Mouse (Mus musculus): Measurements from ENCODE around the gene Lrch1. TPM values are rescaled to one million over a fixed set of nuclear protein-coding genes. Genes with fewer than 3 reads are reported as not detected.

Lrch1 gene
- total RNA-seq, 2 experiments from 2014 or later: 14.0 to 14.2 TPM

- no peak for DNase-seq (ENCODE audit: low spot score in 2 of 2)
Measured at GRCm38 (mm10) chr14:74855429-74855828, 92.2 kb downstream of the Lrch1 start.

DNA sequence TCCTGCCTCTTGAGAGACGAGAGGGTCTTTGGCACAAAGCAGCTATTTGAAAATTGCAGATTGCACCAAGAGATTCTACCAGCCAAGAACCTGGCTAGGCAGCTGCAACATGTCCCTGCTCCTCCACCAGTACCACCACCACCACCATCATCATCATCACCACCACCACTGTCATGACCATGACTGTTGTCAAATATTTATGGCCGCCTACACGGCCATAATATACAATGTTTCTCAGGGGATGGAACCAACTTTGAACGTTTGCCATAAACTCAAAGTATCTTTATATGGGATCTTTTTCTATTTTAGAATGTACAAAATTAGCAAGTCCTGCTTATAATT lies 93.9 kb downstream of the Lrch1 start:
- no peak for DNase-seq (ENCODE audit: low spot score in 2 of 2)

DNA sequence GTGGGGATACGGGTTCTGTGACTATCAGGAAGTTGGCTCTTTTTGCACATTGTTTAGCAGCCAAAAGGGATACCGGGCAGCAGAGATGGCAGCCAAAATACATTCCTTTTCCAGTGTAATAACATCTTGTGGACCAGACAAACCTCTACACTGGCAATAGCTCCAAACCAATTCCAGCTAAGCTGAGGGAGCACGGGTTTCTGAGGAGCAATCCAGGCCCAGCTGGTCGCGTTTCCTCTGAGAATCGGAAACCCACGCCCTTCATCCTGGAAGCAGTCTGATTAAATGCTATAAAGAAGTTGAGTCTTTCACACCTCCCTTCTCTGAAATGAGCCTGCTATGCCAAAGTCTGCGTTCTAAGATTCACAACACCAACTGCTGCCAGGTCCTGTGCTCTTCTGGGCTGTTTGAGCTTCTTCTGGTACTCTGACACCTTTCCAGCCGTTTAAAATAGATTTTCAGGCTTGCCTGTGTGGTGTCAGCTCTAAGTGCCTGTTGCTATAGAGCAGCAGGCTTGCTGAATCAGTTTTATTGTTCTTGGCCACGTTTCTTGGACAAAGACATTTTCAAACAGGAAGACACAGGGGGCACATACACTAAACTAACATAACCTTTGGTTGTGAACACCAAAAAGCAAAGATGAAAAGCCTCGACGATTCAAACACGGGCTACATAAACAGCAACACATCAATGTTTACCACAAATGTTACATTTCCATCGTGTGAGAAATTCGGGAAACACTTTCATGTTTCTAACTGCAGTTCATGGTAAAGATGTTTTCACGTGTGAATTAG lies 94.5 kb downstream of the Lrch1 start:
- no peak for DNase-seq (ENCODE audit: low spot score in 2 of 2)

- no peak for DNase-seq (ENCODE audit: low spot score in 2 of 2)
Measured at GRCm38 (mm10) chr14:74851866-74852265, 95.8 kb downstream of the Lrch1 start.

GRCm38 (mm10) chr14:74849020-74849419 lies 98.7 kb downstream of the Lrch1 start:
- no peak for DNase-seq (ENCODE audit: low spot score in 2 of 2)

GRCm38 (mm10) chr14:74848224-74848623 lies 99.5 kb downstream of the Lrch1 start:
- no peak for DNase-seq (ENCODE audit: low spot score in 2 of 2)

- no peak for DNase-seq (ENCODE audit: low spot score in 2 of 2)
Measured at GRCm38 (mm10) chr14:74847311-74848133, 100.2 kb downstream of the Lrch1 start.

DNA sequence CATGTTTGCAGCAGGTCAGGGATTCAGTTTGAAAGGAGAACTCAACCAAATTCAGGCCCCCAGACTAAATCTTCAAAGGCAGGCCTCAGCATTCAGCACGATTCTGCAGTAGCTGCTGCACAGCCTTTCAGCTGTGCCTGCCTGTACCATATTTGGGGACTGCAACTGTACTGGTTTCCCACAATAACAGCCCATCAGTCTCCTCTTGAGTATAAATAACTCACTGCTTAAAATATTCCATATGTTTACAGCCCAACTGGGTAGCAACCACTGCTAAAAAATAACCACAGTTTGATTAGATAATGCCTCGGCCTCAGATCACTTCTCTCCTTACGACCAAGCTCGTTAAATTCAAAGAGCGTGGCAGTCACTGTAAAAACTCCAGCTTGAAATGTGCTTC lies 101.0 kb downstream of the Lrch1 start:
- DNase-seq (ENCODE audit: low spot score in 2 of 2): no peak

DNA sequence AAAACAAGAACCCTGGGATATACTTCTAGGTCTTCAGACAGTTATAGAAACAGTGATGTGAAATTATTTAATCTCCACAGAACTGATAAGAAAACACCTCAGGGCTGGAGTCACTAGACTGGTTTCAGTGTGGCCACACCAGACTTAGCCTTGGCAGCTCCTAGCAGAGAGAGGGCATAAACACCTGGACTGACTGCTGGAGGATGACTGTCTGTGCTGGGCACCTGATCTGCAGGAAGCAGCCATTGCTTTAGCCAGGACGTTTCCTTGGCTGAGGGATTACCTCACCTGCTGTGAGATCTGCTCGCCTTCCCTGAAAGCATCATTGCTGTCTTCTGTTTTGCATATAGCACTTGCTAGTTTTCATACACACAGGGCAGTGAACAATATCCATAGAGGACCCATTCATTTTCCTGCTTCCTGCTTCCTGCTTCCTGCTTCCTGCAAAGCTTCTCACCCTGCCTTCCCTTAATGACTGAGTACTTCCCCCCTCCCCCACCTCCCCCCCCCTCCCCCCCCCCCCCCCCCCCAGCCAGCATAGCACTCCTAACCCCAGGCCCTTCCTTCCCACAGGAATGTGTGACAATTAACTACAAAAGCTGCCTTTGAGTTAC lies 101.9 kb downstream of the Lrch1 start:
- DNase-seq (ENCODE audit: low spot score in 2 of 2): no peak

DNA sequence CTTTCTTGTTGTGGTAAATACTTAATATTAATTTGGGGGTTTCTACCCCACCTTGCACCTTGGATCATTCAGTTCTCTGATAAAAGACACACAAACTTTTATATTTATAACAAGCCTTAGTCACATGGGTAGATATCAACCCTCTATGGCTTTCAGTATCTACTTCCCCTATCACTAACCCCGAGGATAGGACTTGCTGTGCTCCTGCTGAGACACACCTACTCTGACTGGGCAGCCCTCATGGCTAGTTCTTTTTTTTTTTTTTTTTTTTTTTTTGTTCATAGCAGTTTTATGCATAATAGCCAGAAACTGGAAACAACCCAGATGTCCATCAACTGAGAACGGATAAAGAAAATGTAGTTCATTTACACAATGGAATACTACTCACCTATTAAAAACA lies 106.0 kb downstream of the Lrch1 start:
- DNase-seq (ENCODE audit: low spot score in 2 of 2): no peak

DNA sequence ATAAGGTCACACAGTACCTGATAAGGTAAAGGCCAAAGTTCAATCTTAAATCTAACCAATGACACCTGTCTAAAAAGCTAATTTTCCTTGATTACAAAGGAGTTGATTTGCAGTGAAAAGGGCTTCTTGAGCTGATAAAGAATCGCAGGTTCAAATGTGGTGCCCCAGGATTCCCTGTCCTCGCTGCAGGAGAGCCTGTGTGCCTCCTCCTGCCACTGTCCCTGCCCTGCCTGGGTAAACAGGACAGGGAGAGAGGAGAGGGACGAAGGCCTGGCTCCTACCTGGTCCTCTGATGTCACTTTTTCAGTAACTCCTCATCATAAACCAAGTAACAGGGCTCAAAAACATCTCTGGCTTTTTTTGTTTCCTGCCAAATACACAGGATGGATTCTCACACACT lies 106.4 kb downstream of the Lrch1 start:
- no peak for DNase-seq (ENCODE audit: low spot score in 2 of 2)

GRCm38 (mm10) chr14:74840820-74841219 lies 106.9 kb downstream of the Lrch1 start:
- DNase-seq (ENCODE audit: low spot score in 2 of 2): no peak

DNA sequence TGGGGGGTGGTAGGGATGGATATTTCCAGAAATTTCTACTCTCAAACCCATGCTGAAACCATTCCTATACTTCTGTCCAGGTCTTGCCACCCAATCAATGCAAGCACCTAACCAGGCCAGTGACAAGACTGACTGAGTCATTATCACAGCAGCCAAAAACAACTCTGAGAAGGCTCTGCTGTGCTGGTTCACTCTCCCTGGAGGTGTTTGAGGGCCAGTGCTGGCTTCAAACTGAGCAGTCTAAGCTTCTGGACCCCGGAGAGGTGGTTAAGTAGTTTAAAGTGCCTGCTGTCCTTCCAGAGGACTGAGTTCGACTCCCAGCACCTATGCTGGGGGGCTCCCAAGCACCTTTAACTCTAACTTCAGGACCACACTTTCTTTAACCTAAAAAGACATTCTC lies 107.3 kb downstream of the Lrch1 start:
- DNase-seq (ENCODE audit: low spot score in 2 of 2): no peak

DNA sequence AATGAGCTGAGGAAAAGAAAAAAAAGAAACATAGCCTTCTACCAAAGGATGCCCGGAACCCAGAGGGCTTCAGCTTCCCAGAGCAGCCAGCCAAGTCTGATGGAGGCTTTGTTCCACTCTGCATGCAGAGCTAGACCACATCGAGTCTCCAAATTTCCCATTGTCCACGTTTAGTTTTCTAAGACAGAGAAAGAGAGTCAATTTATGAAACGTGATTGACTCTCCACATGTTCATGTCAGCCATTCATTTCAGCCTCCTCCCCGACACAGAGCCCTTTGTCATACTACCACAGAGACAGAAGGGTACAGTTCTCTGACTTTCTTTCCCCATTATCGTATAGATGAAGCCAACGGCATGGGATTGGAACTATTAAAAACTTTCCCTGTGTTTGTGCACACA lies 108.9 kb downstream of the Lrch1 start:
- DNase-seq (ENCODE audit: low spot score in 2 of 2): no peak

DNA sequence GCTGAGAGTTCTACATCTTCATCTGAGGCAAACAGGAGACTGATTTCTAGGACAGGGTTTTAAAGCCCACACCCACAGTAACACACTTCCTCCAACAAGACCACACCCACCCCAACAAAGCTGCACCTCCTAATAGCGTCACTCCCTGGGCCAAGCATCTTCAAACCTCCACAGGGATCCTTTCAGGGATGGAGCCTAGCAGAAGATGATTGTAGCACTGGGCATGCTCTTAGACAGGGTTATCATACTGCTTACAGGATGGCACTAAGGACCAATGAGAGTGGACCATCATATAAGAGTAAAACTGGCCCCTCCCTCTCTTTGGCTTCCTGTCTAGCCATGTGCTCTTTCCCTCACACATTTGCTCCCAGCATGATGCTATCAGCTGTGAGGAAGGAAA lies 112.7 kb downstream of the Lrch1 start:
- no peak for DNase-seq (ENCODE audit: low spot score in 2 of 2)

- no peak for DNase-seq (ENCODE audit: low spot score in 2 of 2)
Measured at GRCm38 (mm10) chr14:74834215-74834614, 113.5 kb downstream of the Lrch1 start.

DNA sequence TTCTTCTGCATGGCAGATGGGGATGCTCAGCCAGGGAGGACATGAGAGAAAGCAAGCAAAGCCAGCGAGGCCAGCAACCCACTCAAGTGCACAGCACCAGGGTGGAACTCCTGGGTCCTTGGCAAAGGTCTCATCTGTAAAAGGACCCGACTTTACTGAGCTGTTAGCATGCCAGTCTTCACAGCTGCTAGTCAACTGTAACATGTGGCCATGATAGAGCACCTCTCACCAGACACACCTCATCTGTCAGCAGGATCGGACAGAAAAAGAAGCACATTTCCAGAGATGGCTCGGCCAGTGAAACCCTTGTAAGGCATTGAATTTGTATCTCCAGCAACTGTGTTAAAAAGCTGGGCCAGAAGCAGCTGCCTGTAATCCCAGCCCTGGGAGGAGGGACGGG lies 116.0 kb downstream of the Lrch1 start:
- DNase-seq (ENCODE audit: low spot score in 2 of 2): no peak

- DNase-seq (ENCODE audit: low spot score in 2 of 2): no peak
Measured at GRCm38 (mm10) chr14:74831050-74831449, 116.6 kb downstream of the Lrch1 start.

DNA sequence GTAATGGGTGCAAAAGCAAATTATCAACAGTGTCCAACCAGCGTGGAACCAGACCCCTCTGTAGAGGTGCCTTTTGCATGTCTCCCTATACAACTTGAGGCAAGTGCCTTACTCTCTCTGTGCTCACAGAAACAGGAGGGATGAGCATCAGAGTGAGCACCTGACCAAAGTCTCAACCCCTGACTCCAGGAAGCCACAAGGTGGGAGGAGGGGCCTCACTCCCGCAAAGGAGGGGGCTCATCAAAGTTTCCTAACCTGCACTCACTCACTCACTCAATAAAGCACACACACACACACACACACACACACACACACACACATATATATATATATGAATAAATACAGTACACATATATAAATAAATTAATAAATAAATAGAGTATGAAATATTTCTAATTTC lies 117.1 kb downstream of the Lrch1 start:
- DNase-seq (ENCODE audit: low spot score in 2 of 2): no peak

- no peak for DNase-seq (ENCODE audit: low spot score in 2 of 2)
Measured at GRCm38 (mm10) chr14:74822757-74823680, 124.7 kb downstream of the Lrch1 start.

DNA sequence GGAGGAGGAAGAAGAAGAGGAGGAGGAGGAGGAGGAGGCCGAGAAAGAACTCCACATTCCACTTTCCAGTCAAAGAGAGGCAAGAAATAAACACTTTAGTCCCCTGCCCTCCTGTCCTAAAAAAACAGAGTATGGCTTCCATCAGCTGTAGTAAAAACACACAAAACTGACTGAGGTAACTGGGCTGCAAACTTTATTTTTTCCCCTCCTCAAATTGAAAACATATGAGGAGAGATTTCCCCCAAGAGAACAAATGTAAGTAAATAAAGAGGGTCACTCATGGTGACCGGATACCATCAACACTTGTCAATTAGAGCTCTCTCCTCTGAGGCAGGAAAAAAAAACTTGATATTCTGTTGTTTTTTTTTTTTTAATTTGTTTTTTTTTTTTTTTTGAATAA lies 125.6 kb downstream of the Lrch1 start:
- no peak for DNase-seq (ENCODE audit: low spot score in 2 of 2)
